Mouse (Mus musculus): ENCODE results near the gene Adrm1. TPM values are rescaled to one million over a fixed set of nuclear protein-coding genes. Genes with fewer than 3 reads are reported as not detected.

Adrm1 gene
- polyA plus RNA-seq, 1 experiment: 88.2 TPM

DNA sequence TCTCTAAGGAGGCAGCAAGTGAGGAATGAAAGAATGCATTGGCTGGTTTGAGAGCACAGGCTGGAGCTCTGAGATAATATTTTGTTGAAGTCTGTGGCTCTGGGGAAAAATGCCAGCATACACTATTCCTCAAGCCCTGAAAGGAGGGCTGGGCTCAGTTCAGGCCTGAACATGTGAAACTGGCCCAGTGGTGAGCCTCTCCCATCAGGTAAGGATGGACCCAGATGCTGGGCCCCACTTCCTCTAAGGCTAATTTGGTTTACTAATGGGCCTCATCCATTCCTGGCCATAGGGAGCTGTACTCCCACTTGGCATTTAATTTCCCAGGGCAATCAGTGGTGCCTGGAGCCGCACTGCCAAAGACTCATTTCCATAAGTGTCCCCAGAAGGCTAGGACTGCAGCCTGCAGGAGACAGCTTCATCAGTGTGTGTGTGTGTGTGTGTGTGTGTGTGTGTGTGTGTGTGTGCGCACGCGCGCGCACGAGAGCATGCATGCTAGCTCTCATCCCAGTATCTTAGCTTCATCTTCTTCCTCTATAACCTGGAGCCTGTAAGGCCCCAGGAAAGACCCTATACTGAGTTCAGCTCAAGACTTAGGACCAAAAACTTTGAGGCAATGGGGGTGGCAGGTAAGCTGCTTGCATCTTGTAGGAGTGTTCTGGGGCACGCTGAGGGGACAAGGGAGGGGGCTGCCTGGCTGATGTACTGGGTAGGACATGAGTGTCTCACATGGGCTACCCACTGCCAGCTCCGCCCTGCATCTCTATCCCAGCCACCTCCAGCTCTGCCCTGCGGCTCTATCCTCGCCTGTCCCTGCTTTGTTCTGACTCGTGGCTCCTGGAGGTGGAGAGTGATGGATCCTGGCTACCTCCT is 34.0 kb downstream of the Adrm1 start:
- Histone ChIP-seq H3K4me1 (ENCODE audit: control insufficient read depth, insufficient read depth, insufficient read length) (no peaks in the 10 kb centered on the region; the same call in 1 of the 2 replicates), H3K27ac (ENCODE audit: insufficient read depth, low read length) (no peak overlapping the region), H3K4me3 (ENCODE audit: extremely low read depth, insufficient read depth, insufficient read length) (no peak overlapping the region), H3K27me3 (ENCODE audit: control insufficient read depth, insufficient read depth, low read length) (no peaks in the 10 kb centered on the region), H3K36me3 (ENCODE audit: control insufficient read depth, insufficient read depth, low read length) (no peaks in the 10 kb centered on the region)
- TF ChIP-seq CTCF (IDR thresholded peaks at IDR 0.05; ENCODE audit: extremely low read depth, insufficient read depth, insufficient read length, insufficient replicate concordance) (no peak), POLR2A (IDR thresholded peaks at IDR 0.05; ENCODE audit: low read depth, low read length) (no peak)
- 94% methylated on average over 12 of the region's 12 CpGs for WGBS
- no peak for DNase-seq (ENCODE audit: low read depth in 1 of 2, low spot score in 2 of 2)

GRCm38 (mm10) chr2:180205956-180206280 is 34.6 kb downstream of the Adrm1 start:
- Histone ChIP-seq H3K27me3 (ENCODE audit: control insufficient read depth, insufficient read depth, low read length) (no peaks in the 10 kb centered on the region), H3K4me3 (ENCODE audit: extremely low read depth, insufficient read depth, insufficient read length) (no peak overlapping the region), H3K27ac (ENCODE audit: insufficient read depth, low read length) (no peak overlapping the region), H3K36me3 (ENCODE audit: control insufficient read depth, insufficient read depth, low read length) (no peaks in the 10 kb centered on the region), H3K4me1 (ENCODE audit: control insufficient read depth, insufficient read depth, insufficient read length) (no peaks in the 10 kb centered on the region; the same call in 1 of the 2 replicates)
- no peak for TF ChIP-seq CTCF (IDR thresholded peaks at IDR 0.05; ENCODE audit: extremely low read depth, insufficient read depth, insufficient read length, insufficient replicate concordance)
- no peak for TF ChIP-seq POLR2A (IDR thresholded peaks at IDR 0.05; ENCODE audit: low read depth, low read length)
- no peak for DNase-seq (ENCODE audit: low read depth in 1 of 2, low spot score in 2 of 2)
- 97% methylated on average over 2 of the region's 2 CpGs for WGBS

- no peak overlapping the region for H3K27ac ChIP-seq (ENCODE audit: insufficient read depth, low read length)
- H3K36me3 ChIP-seq (ENCODE audit: control insufficient read depth, insufficient read depth, low read length): no peaks in the 10 kb centered on the region
- 86% methylated on average over 7 of the region's 7 CpGs for WGBS
- no peak overlapping the region for H3K4me3 ChIP-seq (ENCODE audit: extremely low read depth, insufficient read depth, insufficient read length)
- H3K27me3 ChIP-seq (ENCODE audit: control insufficient read depth, insufficient read depth, low read length): no peaks in the 10 kb centered on the region
- no peak for TF ChIP-seq POLR2A (IDR thresholded peaks at IDR 0.05; ENCODE audit: low read depth, low read length)
- TF ChIP-seq CTCF (IDR thresholded peaks at IDR 0.05; ENCODE audit: extremely low read depth, insufficient read depth, insufficient read length, insufficient replicate concordance): no peak
- no peaks in the 10 kb centered on the region for H3K4me1 ChIP-seq (ENCODE audit: control insufficient read depth, insufficient read depth, insufficient read length)
- no peak for DNase-seq (ENCODE audit: low read depth in 1 of 2, low spot score in 2 of 2)
Observed at GRCm38 (mm10) chr2:180207840-180208239, 36.6 kb downstream of the Adrm1 start.

DNA sequence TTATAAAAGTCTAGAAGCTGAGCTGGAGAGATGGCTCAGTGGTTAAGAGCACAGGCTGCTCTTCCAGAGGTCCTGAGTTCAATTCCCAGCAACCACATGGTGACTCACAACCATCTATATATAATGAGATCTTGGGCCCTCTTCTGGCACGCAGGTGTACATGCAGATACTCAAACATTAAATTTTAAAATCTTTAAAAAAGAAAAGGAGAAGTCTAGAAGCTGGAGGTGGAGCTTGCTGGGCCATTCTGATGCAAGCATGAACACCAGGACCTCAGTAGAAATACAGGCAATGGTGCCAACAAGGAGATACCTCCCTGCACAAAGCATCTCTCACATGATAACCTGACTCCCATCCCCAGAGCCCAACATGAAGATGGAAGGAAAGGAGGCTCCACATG is 37.7 kb downstream of the Adrm1 start:
- H3K27me3 ChIP-seq (ENCODE audit: control insufficient read depth, insufficient read depth, low read length): no peaks in the 10 kb centered on the region
- H3K4me3 ChIP-seq (ENCODE audit: extremely low read depth, insufficient read depth, insufficient read length): no peak overlapping the region
- no peak for DNase-seq (ENCODE audit: low read depth in 1 of 2, low spot score in 2 of 2)
- 59% methylated on average over 1 of the region's 1 CpGs for WGBS
- H3K27ac ChIP-seq (ENCODE audit: insufficient read depth, low read length): no peak overlapping the region
- no peaks in the 10 kb centered on the region for H3K36me3 ChIP-seq (ENCODE audit: control insufficient read depth, insufficient read depth, low read length)
- no peak for TF ChIP-seq CTCF (IDR thresholded peaks at IDR 0.05; ENCODE audit: extremely low read depth, insufficient read depth, insufficient read length, insufficient replicate concordance)
- no peak for TF ChIP-seq POLR2A (IDR thresholded peaks at IDR 0.05; ENCODE audit: low read depth, low read length)
- no peaks in the 10 kb centered on the region for H3K4me1 ChIP-seq (ENCODE audit: control insufficient read depth, insufficient read depth, insufficient read length)

DNA sequence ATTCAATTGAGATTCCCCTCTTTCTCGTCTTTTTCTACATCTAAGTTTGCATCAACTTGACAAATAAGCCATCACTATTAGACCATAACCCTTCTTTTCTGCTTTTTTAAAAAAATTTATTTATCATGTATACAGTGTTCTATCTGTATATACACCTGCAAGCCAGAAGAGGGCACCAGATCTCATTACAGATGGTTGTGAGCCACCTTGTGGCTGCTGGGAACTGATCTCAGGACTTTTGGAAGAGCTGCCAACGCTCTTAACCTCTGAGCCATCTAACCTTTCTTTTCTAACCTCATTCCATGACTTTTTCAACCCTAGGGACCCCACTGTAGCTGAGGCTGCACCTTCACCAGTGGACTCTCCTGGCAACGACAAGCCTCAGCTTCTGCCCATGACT is 41.0 kb downstream of the Adrm1 start:
- Histone ChIP-seq H3K4me1 (ENCODE audit: control insufficient read depth, insufficient read depth, insufficient read length) (no peaks in the 10 kb centered on the region), H3K27ac (ENCODE audit: insufficient read depth, low read length) (no peak overlapping the region), H3K4me3 (ENCODE audit: extremely low read depth, insufficient read depth, insufficient read length) (no peak overlapping the region), H3K27me3 (ENCODE audit: control insufficient read depth, insufficient read depth, low read length) (no peaks in the 10 kb centered on the region), H3K36me3 (ENCODE audit: control insufficient read depth, insufficient read depth, low read length) (no peaks in the 10 kb centered on the region)
- WGBS: 92% methylated on average over 3 of the region's 3 CpGs
- DNase-seq (ENCODE audit: low read depth in 1 of 2, low spot score in 2 of 2): no peak
- TF ChIP-seq CTCF (IDR thresholded peaks at IDR 0.05; ENCODE audit: extremely low read depth, insufficient read depth, insufficient read length, insufficient replicate concordance): no peak
- no peak for TF ChIP-seq POLR2A (IDR thresholded peaks at IDR 0.05; ENCODE audit: low read depth, low read length)

- TF ChIP-seq CTCF (IDR thresholded peaks at IDR 0.05; ENCODE audit: extremely low read depth, insufficient read depth, insufficient read length, insufficient replicate concordance) (no peak), POLR2A (IDR thresholded peaks at IDR 0.05; ENCODE audit: low read depth, low read length) (no peak)
- no peak for DNase-seq (ENCODE audit: low read depth in 1 of 2, low spot score in 2 of 2)
- no peaks in the 10 kb centered on the region for H3K4me1 ChIP-seq (ENCODE audit: control insufficient read depth, insufficient read depth, insufficient read length)
- H3K4me3 ChIP-seq (ENCODE audit: extremely low read depth, insufficient read depth, insufficient read length): no peak overlapping the region
- H3K36me3 ChIP-seq (ENCODE audit: control insufficient read depth, insufficient read depth, low read length): no peaks in the 10 kb centered on the region
- 0 out of 2 replicates have a peak overlapping the region, but pooled peaks have one; percentile 0 for H3K27ac ChIP-seq (ENCODE audit: insufficient read depth, low read length)
- WGBS: 87% methylated on average over 4 of the region's 4 CpGs
- no peaks in the 10 kb centered on the region for H3K27me3 ChIP-seq (ENCODE audit: control insufficient read depth, insufficient read depth, low read length)
Observed at GRCm38 (mm10) chr2:180214352-180214978, 43.2 kb downstream of the Adrm1 start.
